Mouse (Mus musculus) stomach, postnatal 0 days (tissue): Measurements from ENCODE around the gene Abcd4. TPM values are rescaled to one million over a fixed set of nuclear protein-coding genes. Genes with fewer than 3 reads are reported as not detected.

ENCODE experiments used
- ATAC-seq: fragments of 200-750 bp; cut with Nextera tagmentation; 2 replicates; pipeline ENCODE4 v1.8.0; 2017; ENCODE audit not compliant: low FRiP score, low TSS enrichment
- DNase-seq: peaks from one replicate; pipeline ENCODE4 v3.0.0-alpha.2; 2016; ENCODE audit warnings: low spot score
- H3K27ac ChIP-seq: fragments of 300-500 bp; sonication (generic); replicated peaks from 2 replicates; pipeline ENCODE4 v1.5.1; 2014; ENCODE audit warnings: mild to moderate bottlenecking, control low read depth
- H3K27me3 ChIP-seq: fragments of 300-500 bp; sonication (generic); 2 replicates; pipeline ENCODE4 v1.6.1; 2014; ENCODE audit warnings: low read length; ENCODE audit not compliant: control insufficient read depth, insufficient read depth
- H3K36me3 ChIP-seq: fragments of 300-500 bp; sonication (generic); 2 replicates; pipeline ENCODE4 v1.6.1; 2014; ENCODE audit warnings: low read length, mixed read lengths; ENCODE audit not compliant: control insufficient read depth, insufficient read depth
- H3K4me1 ChIP-seq: fragments of 300-500 bp; sonication (generic); replicated peaks from 2 replicates; pipeline ENCODE4 v1.6.1; 2014; ENCODE audit warnings: antibody characterized with exemption; ENCODE audit not compliant: control insufficient read depth, insufficient read depth
- H3K4me2 ChIP-seq: fragments of 300-500 bp; sonication (generic); replicated peaks from 2 replicates; pipeline ENCODE4 v1.6.1; 2014; ENCODE audit warnings: low read depth, mild to moderate bottlenecking, control low read depth, moderate library complexity
- H3K4me3 ChIP-seq: fragments of 300-500 bp; sonication (generic); 2 replicates; pipeline ENCODE4 v1.5.1; 2014; ENCODE audit warnings: low read depth, low read length, control low read depth
- H3K9ac ChIP-seq: fragments of 300-500 bp; sonication (generic); 2 replicates; pipeline ENCODE4 v1.6.1; 2014; ENCODE audit warnings: mild to moderate bottlenecking, low read length, control low read depth, mixed read lengths
- H3K9me3 ChIP-seq: fragments of 300-500 bp; sonication (generic); 2 replicates; pipeline ENCODE4 v1.6.1; 2016; ENCODE audit warnings: low read length; ENCODE audit not compliant: control insufficient read depth
- CTCF ChIP-seq: IDR thresholded peaks from 2 replicates; pipeline ENCODE4 v1.5.1; 2016; ENCODE audit warnings: antibody characterized with exemption, low read depth, mild to moderate bottlenecking, moderate library complexity
- EP300 ChIP-seq: optimal IDR thresholded peaks from 2 replicates; pipeline ENCODE3; 2016; ENCODE audit warnings: antibody characterized with exemption
- WGBS: fragments of 180-500 bp; shearing (Covaris S2); extraction: QIAGEN DNeasy Blood & Tissue Kit; methylation state at CpG from one replicate; pipeline ENCODE4 v1.1.7; 2014; 5-methylcytosine and 5-hydroxymethylcytosine counted together
- polyA plus RNA-seq: library from polyadenylated mRNA; unstranded; fragments of >200 nt; fragmentation: Nextera tagmentation; extraction: Ambion mirVana; gene quantifications from 2 replicates; pipeline ENCODE4 v1.2.1, GENCODE M21; 2015

Abcd4 gene
- polyA plus RNA-seq = 6.0 and 6.1 TPM in 2 replicates

DNA sequence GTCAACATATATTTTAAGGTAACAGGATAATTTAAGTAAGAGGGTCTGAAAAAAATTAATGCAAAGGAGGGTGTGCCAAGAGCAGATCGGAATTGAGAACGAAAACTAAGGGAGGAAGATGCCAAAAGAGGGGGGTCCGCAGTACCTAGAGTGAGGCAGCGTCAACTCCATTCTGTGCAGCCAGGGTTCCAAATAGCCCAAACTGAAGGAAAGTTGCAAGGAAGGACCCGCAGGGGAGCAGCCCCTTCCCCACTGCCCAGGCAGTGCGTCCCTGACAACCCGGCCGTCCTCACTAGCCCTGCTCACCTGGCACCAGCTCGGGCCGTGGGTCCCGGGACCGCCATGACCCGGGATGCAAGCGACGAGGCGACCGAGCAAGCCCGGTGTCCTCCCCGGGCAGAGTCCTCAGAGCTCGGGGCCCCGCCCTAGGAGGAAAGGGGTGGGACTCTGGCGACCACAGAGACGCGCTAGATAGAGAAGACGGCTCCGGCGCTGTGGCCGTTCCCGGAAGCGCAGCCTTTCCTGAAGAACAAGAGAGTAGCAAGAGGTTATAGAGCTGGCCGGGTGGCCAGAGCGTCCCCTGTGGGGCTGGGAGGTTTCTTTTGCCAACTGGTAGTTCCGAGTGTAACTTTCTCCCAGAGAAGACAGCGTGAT, at the start of gene Abcd4:
Gene Abcd4 (minus strand): TSS at position 437 of the 654 bp plus-strand sequence.
- ATAC-seq = peak; percentile 99
- no peaks in the 10 kb centered on the region for H3K4me1 ChIP-seq
- H3K9me3 ChIP-seq = no peaks in the 10 kb centered on the region
- WGBS = under 1% methylated on average over 34 of the region's 34 CpGs
- no peaks in the 10 kb centered on the region for H3K36me3 ChIP-seq
- H3K27me3 ChIP-seq = no peaks in the 10 kb centered on the region
- H3K9ac ChIP-seq = peak within 1 kb of the TSS; percentile 88
- peak within 1 kb of the TSS; percentile 83 for H3K4me2 ChIP-seq
- peak; percentile 96 for DNase-seq
- peak within 1 kb of the TSS; percentile 20; the same call in 1 of the 2 replicates for H3K27ac ChIP-seq
- TF ChIP-seq CTCF (peak; percentile 70), EP300 (peak; percentile 15)
- H3K4me3 ChIP-seq = peak within 1 kb of the TSS; percentile 82

DNA sequence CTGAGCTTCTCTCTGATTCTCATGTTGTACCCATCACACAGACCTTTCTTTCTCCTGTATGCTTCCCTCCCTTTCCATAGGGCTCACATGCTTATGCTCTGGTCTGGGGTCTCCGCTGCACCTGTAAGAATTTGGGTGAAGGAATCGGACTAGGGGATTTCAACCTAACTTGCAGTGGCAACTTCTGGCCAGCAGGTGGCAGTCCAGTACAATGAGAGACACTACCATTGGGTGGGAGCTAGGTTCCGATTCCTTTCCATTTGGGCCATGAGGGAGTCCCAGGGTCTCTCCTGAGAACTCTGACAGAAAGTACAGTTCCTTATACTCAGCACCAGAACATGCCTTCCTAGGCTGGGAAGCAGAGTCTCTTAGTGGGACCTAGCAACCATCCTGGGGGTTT, 36.7 kb upstream of the Abcd4 start:
- Histone ChIP-seq H3K27ac (no peak overlapping the region), H3K4me2 (no peak overlapping the region), H3K9ac (no peak overlapping the region), H3K9me3 (no peaks in the 10 kb centered on the region), H3K27me3 (no peaks in the 10 kb centered on the region), H3K36me3 (no peaks in the 10 kb centered on the region), H3K4me3 (no peak overlapping the region), H3K4me1 (no peaks in the 10 kb centered on the region)
- WGBS = 22% methylated on average over 3 of the region's 3 CpGs
- DNase-seq (peak; percentile 54), ATAC-seq (no peak)
- TF ChIP-seq CTCF (peak; percentile 98), EP300 (no peak)

DNA sequence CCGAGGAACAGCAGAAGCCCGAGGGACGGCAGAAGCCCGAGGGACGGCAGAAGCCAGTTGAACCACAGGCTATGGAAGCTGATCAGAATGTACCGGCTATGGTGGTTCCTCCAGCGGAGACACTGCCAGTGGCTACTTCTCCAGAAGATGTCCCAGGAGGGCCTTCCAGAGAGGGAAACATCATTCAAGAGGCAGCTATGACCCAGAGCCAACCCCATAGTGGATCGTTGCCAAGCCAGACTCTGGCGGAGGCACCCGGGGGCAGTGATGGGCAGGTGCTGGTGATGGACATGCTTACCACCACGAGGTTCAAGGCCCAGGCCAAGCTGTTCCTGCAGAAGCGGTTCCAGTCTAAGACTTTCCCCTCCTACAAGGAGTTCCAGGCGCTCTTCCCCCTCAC, 33.0 kb upstream of the Abcd4 start:
- Histone ChIP-seq H3K4me1 (no peaks in the 10 kb centered on the region), H3K9me3 (no peaks in the 10 kb centered on the region), H3K27ac (no peak overlapping the region), H3K27me3 (no peaks in the 10 kb centered on the region), H3K4me3 (no peak overlapping the region), H3K9ac (no peak overlapping the region), H3K36me3 (no peaks in the 10 kb centered on the region), H3K4me2 (no peak overlapping the region)
- ATAC-seq (no peak), DNase-seq (no peak)
- TF ChIP-seq CTCF (no peak), EP300 (no peak)
- WGBS = 84% methylated on average over 13 of the region's 13 CpGs

DNA sequence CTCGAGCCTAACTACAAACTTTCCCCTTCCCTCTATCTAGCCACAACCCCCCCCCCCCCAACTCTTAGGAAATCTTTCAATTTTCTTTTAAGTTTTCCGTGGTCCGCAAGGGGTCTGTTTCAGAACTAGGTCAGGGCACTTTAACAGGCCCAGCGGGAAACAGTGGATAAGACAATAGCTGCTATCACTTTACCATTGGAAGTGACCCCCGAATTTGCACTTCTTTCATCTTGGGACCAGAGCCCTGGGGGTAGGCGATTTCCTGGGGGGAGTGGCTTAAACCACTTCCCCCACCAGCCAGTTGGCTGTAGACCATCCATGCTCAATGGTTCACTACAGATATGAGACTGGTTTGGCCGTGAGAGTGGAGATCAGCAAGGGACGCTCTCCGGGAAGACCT, 23.4 kb upstream of the Abcd4 start, which contains the start of gene Vrtn:
Gene Vrtn (plus strand): TSS at position 366 of the 400 bp plus-strand sequence.
- WGBS = 9% methylated on average over 9 of the region's 9 CpGs

DNA sequence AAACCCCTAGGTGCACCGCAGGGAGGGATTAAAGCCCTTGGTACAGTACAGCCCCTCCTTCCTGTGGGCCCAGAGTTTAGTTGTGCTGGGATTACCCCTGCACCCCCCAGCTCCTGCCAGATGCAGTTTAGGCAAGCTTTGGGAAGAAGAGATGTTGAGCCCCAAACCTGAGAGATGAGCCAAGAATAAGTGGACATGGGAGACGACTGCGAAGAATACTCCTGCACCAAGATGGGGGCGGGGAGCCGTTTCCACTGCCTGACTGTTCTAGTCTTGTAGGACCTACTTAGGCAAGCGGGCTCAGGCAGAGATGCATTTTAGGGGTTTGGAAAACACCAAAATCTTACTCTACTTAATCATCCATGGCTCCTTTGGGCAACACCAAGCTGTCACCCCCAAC, 23.0 kb upstream of the Abcd4 start:
- H3K27me3 ChIP-seq = no peaks in the 10 kb centered on the region
- H3K4me3 ChIP-seq = no peak overlapping the region
- H3K36me3 ChIP-seq = no peaks in the 10 kb centered on the region
- no peak for DNase-seq
- ATAC-seq = no peak
- no peak overlapping the region for H3K4me2 ChIP-seq
- WGBS = 18% methylated on average over 5 of the region's 6 CpGs
- TF ChIP-seq EP300 (no peak), CTCF (no peak)
- no peaks in the 10 kb centered on the region for H3K4me1 ChIP-seq
- no peak overlapping the region for H3K9ac ChIP-seq
- no peak overlapping the region for H3K27ac ChIP-seq
- H3K9me3 ChIP-seq = no peaks in the 10 kb centered on the region

More for the DNA sequence above, 23.4 kb upstream of the Abcd4 start, which contains the start of gene Vrtn:
- ATAC-seq (no peak), DNase-seq (no peak)
- H3K27me3 ChIP-seq = no peaks in the 10 kb centered on the region
- H3K36me3 ChIP-seq = no peaks in the 10 kb centered on the region
- H3K9me3 ChIP-seq = no peaks in the 10 kb centered on the region
- no peaks in the 10 kb centered on the region for H3K4me1 ChIP-seq
- H3K4me2 ChIP-seq = no peak within 1 kb of the TSS
- H3K9ac ChIP-seq = no peak within 1 kb of the TSS
- no peak within 1 kb of the TSS for H3K27ac ChIP-seq
- TF ChIP-seq EP300 = no peak
- TF ChIP-seq CTCF = no peak
- H3K4me3 ChIP-seq = no peak within 1 kb of the TSS

DNA sequence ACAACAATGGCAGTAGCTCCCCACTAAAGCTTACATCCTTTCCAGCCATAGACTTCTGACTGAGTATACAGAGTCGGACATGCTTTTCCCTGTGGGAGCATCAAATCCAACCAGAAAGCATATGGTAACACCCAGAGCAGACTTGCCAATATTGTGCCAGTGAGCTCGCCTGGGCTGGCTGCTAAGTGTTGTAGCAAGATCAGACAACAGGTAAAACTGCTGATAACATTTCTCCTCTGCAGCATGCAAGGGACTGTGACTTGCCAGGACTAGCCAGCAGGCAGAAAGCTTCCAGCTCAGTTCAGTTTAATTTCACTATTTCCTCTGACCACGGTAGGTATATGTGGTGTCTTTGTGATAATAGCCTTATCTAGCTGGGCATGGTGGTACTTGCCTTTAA, 14.7 kb upstream of the Abcd4 start:
- Histone ChIP-seq H3K4me2 (no peak overlapping the region), H3K4me1 (no peaks in the 10 kb centered on the region), H3K36me3 (no peaks in the 10 kb centered on the region), H3K27me3 (no peaks in the 10 kb centered on the region), H3K27ac (no peak overlapping the region), H3K9ac (no peak overlapping the region), H3K9me3 (no peaks in the 10 kb centered on the region), H3K4me3 (no peak overlapping the region)
- 53% methylated on average over 3 of the region's 3 CpGs for WGBS
- no peak for ATAC-seq
- no peak for TF ChIP-seq CTCF
- no peak for TF ChIP-seq EP300
- no peak for DNase-seq
